ENCODE assay signal across 8 mouse cellular contexts in genomic region chr7:102267601-102268394, GRCm38 (mm10). TPM values are rescaled to one million over a fixed set of nuclear protein-coding genes. Genes with fewer than 3 reads are reported as not detected.
DNase-seq lines count a peak whose midpoint lies in the region; ATAC-seq and TF ChIP-seq lines count a peak whose summit lies in the region.

Stim1 (plus strand) TSS chr7:102267806.

- DNase-seq in layer of hippocampus, adult 18-20 months (ENCODE audit: low spot score in 2 of 2), result peak in 1 of 2 experiments; percentile 38
- no peak for DNase-seq in layer of hippocampus, adult 9-10 months (ENCODE audit: low spot score)
- peak; percentile 52 for DNase-seq in embryo, embryonic 10 days (ENCODE audit: low spot score)
- DNase-seq in gastrocnemius, postnatal 10 days, result peak; percentile 76
- peak; percentile 66 for DNase-seq in hindbrain, postnatal 0 days (ENCODE audit: low spot score)
- peak; percentile 78 to 90 for DNase-seq in spleen, postnatal 4 days (ENCODE audit: low spot score in 2 of 2)

- peak within 1 kb of the TSS; percentile 86 for H3K4me3 ChIP-seq in hindbrain, postnatal 0 days (ENCODE audit: low read length)
- H3K4me3 ChIP-seq in limb, embryonic 15.5 days, result peak within 1 kb of the TSS; percentile 86
- peak within 1 kb of the TSS; percentile 34 for H3K4me3 ChIP-seq in myocyte

- H3K9me3 ChIP-seq in hindbrain, postnatal 0 days (ENCODE audit: low read length), result no peaks in the 10 kb centered on the region
- no peaks in the 10 kb centered on the region for H3K9me3 ChIP-seq in limb, embryonic 15.5 days

- H3K27me3 ChIP-seq in hindbrain, postnatal 0 days (ENCODE audit: insufficient read depth, low read length), result no peaks in the 10 kb centered on the region
- no peaks in the 10 kb centered on the region for H3K27me3 ChIP-seq in limb, embryonic 15.5 days
- no peaks in the 10 kb centered on the region for H3K27me3 ChIP-seq in myocyte (ENCODE audit: control insufficient read depth, insufficient read depth, insufficient read length)

- H3K36me3 ChIP-seq in hindbrain, postnatal 0 days (ENCODE audit: insufficient read depth, low read length), result no peaks in the 10 kb centered on the region
- no peaks in the 10 kb centered on the region for H3K36me3 ChIP-seq in limb, embryonic 15.5 days
- no peaks in the 10 kb centered on the region for H3K36me3 ChIP-seq in myocyte (ENCODE audit: control insufficient read depth, insufficient read depth)

- WGBS in hindbrain, postnatal 0 days, result under 1% methylated on average over 41 of the region's 73 CpGs
- WGBS in limb, embryonic 15.5 days, result 0% methylated on average over 53 of the region's 73 CpGs

- peaks cover 20% of the 10 kb centered on the region for H3K4me1 ChIP-seq in hindbrain, postnatal 0 days (ENCODE audit: insufficient read depth, low read length)
- H3K4me1 ChIP-seq in limb, embryonic 15.5 days, result peaks cover 17% of the 10 kb centered on the region

- ATAC-seq in hindbrain, postnatal 0 days, result peak; percentile 87
- peak; percentile 85 for ATAC-seq in limb, embryonic 15.5 days (ENCODE audit: insufficient number of reproducible peaks, low FRiP score, low TSS enrichment, low read depth)

- H3K9ac ChIP-seq in hindbrain, postnatal 0 days (replicated peaks; ENCODE audit: low read length), result peak within 1 kb of the TSS; percentile 68
- H3K9ac ChIP-seq in limb, embryonic 15.5 days, result peak within 1 kb of the TSS; percentile 63

- TF ChIP-seq CTCF in hindbrain, postnatal 0 days (IDR thresholded peaks at IDR 0.05; ENCODE audit: low read depth), result no peak

- H3ac ChIP-seq in myocyte (ENCODE audit: control insufficient read depth, insufficient read length), result peak within 1 kb of the TSS; percentile 77

- TF ChIP-seq POLR2A in myocyte (IDR thresholded peaks at IDR 0.05; ENCODE audit: insufficient read length, low read depth), result peak; percentile 45

- H3K79me2 ChIP-seq in myocyte (ENCODE audit: control insufficient read depth, insufficient read depth), result peaks cover 4% of the 10 kb centered on the region

- peak within 1 kb of the TSS; percentile 65 for H3K27ac ChIP-seq in hindbrain, postnatal 0 days
- peak within 1 kb of the TSS; percentile 78 for H3K27ac ChIP-seq in limb, embryonic 15.5 days

- peak within 1 kb of the TSS; percentile 88 for H3K4me2 ChIP-seq in hindbrain, postnatal 0 days (ENCODE audit: low read depth, low read length)
- H3K4me2 ChIP-seq in limb, embryonic 15.5 days, result peak within 1 kb of the TSS; percentile 82
- H3K4me2 ChIP-seq in myocyte (ENCODE audit: low read depth), result peak within 1 kb of the TSS; percentile 68

TF ChIP-seq in myocyte, 11 proteins besides CTCF, POLR2A, EP300 and RAD21:
- TF ChIP-seq E2F4 (IDR thresholded peaks at IDR 0.05; ENCODE audit: insufficient read depth) (no peak), MYOD1 (IDR thresholded peaks at IDR 0.05; ENCODE audit: control insufficient read depth in 1 of 3, insufficient read length in 2 of 3, low read depth in 2 of 3) (peak in 1 of 3 experiments; percentile 16), POLR2AphosphoS2 (IDR thresholded peaks at IDR 0.05; ENCODE audit: insufficient read length, low read depth) (peak; percentile 37), MYOG (IDR thresholded peaks at IDR 0.05; ENCODE audit: control insufficient read depth in 1 of 3, insufficient read depth in 1 of 3, insufficient read length in 2 of 3, low read depth in 2 of 3) (peak in 1 of 3 experiments; percentile 33)

RNA-seq across cellular contexts. Expression of gene Stim1, which starts in this region (rescaled TPM):
- 10 to 100 TPM; 66.7 to 71.6 TPM for total RNA-seq in layer of hippocampus, adult 18-20 months (2021)
- 100 to 1,000 TPM; 219 to 233 TPM for total RNA-seq in gastrocnemius, postnatal 10 days (2021)
- 32.9 and 34.6 TPM in 2 replicates for total RNA-seq in hindbrain, postnatal 0 days (2014; rRNA removed)
- 17.5 and 17.9 TPM in 2 replicates for polyA plus RNA-seq in hindbrain, postnatal 0 days (2015; fragmentation: Nextera tagmentation; extraction: Ambion mirVana)
- 33.5 and 38.5 TPM in 2 replicates for polyA plus RNA-seq in limb, embryonic 15.5 days (2015; fragmentation: Nextera tagmentation; extraction: Ambion mirVana)
- 37.0 TPM for polyA plus RNA-seq in myocyte (2012; fragmentation: generic; extraction: Trizol)

Comparison
In these comparisons a context has a peak if more than half of its experiments do, and no peak if none do; other contexts are left out.
1. H3K4me3 ChIP-seq: peak in every context shown above with its lines; median percentile 86 in hindbrain, postnatal 0 days; 86 in limb, embryonic 15.5 days; 34 in myocyte.